Mouse (Mus musculus) hindbrain, embryonic 10.5 days (tissue): ENCODE data around the gene Gm45062. TPM values are rescaled to one million over a fixed set of nuclear protein-coding genes. Genes with fewer than 3 reads are reported as not detected.

Experiments
- DNase-seq: peaks from one replicate; pipeline ENCODE4 v3.0.0-alpha.2; 2017; ENCODE audit warnings: low spot score
- H3K27ac ChIP-seq: fragments of 300-500 bp; sonication (generic); 2 replicates; pipeline ENCODE4 v1.5.1; 2016; ENCODE audit warnings: mild to moderate bottlenecking, moderate library complexity
- H3K27me3 ChIP-seq: fragments of 300-500 bp; sonication (generic); 2 replicates; pipeline ENCODE4 v1.6.1; 2016; ENCODE audit warnings: mild to moderate bottlenecking; ENCODE audit not compliant: poor library complexity, insufficient read depth, severe bottlenecking
- H3K36me3 ChIP-seq: fragments of 300-500 bp; sonication (generic); 2 replicates; pipeline ENCODE4 v1.6.1; 2016; ENCODE audit warnings: mild to moderate bottlenecking, moderate library complexity
- H3K4me1 ChIP-seq: fragments of 300-500 bp; sonication (generic); replicated peaks from 2 replicates; pipeline ENCODE4 v1.6.1; 2016; ENCODE audit warnings: mild to moderate bottlenecking
- H3K4me3 ChIP-seq: fragments of 300-500 bp; sonication (generic); 2 replicates; pipeline ENCODE4 v1.5.1; 2016; ENCODE audit warnings: mild to moderate bottlenecking, moderate library complexity
- H3K9me3 ChIP-seq: fragments of 300-500 bp; sonication (generic); 2 replicates; pipeline ENCODE4 v1.6.1; 2016; ENCODE audit warnings: mild to moderate bottlenecking, moderate library complexity
- WGBS: fragments of 180-500 bp; shearing (Covaris S2); methylation state at CpG from one replicate; pipeline ENCODE4 v1.1.7; 2016; 5-methylcytosine and 5-hydroxymethylcytosine counted together
- polyA plus RNA-seq: library from polyadenylated mRNA; unstranded; fragments of >200 nt; fragmentation: Nextera tagmentation; extraction: Ambion mirVana; gene quantifications from 2 replicates; pipeline ENCODE4 v1.2.1, GENCODE M21; 2016

Gene Gm45062
- polyA plus RNA-seq, 1 experiment from 2014 or later: 9.1 TPM

- DNase-seq: no peak
- Histone ChIP-seq H3K4me1 (no peaks in the 10 kb centered on the region), H3K27ac (no peak overlapping the region), H3K36me3 (no peaks in the 10 kb centered on the region), H3K9me3 (peaks cover 3% of the 10 kb centered on the region; the same call in 1 of the 2 replicates), H3K4me3 (no peak overlapping the region), H3K27me3 (no peaks in the 10 kb centered on the region)
- WGBS: 89% methylated on average over 9 of the region's 9 CpGs
Measured at GRCm38 (mm10) chr6:8336487-8337390, 77.5 kb downstream of the Gm45062 start.

- no peak overlapping the region for H3K4me3 ChIP-seq
- no peaks in the 10 kb centered on the region for H3K36me3 ChIP-seq
- no peaks in the 10 kb centered on the region for H3K9me3 ChIP-seq
- 92% methylated on average over 6 of the region's 6 CpGs for WGBS
- H3K27ac ChIP-seq: no peak overlapping the region
- no peak for DNase-seq
- no peaks in the 10 kb centered on the region for H3K27me3 ChIP-seq
- no peaks in the 10 kb centered on the region for H3K4me1 ChIP-seq
Measured at GRCm38 (mm10) chr6:8339453-8339852, 80.2 kb downstream of the Gm45062 start.

GRCm38 (mm10) chr6:8343271-8343670, 84.0 kb downstream of the Gm45062 start:
- Histone ChIP-seq H3K4me3 (no peak overlapping the region), H3K4me1 (no peaks in the 10 kb centered on the region), H3K27ac (no peak overlapping the region), H3K27me3 (no peaks in the 10 kb centered on the region), H3K9me3 (no peaks in the 10 kb centered on the region), H3K36me3 (no peaks in the 10 kb centered on the region)
- DNase-seq: no peak
- WGBS: 92% methylated on average over 4 of the region's 4 CpGs

- DNase-seq: no peak
- no peak overlapping the region for H3K4me3 ChIP-seq
- no peaks in the 10 kb centered on the region for H3K9me3 ChIP-seq
- H3K27me3 ChIP-seq: no peaks in the 10 kb centered on the region
- H3K27ac ChIP-seq: no peak overlapping the region
- H3K36me3 ChIP-seq: no peaks in the 10 kb centered on the region
- H3K4me1 ChIP-seq: no peaks in the 10 kb centered on the region
- 75% methylated on average over 5 of the region's 5 CpGs for WGBS
Measured at GRCm38 (mm10) chr6:8345219-8345856, 86.1 kb downstream of the Gm45062 start.

- H3K4me3 ChIP-seq: no peak overlapping the region
- DNase-seq: no peak
Measured at GRCm38 (mm10) chr6:8347154-8347553, 87.9 kb downstream of the Gm45062 start.

GRCm38 (mm10) chr6:8348344-8348743, 89.1 kb downstream of the Gm45062 start:
- no peaks in the 10 kb centered on the region for H3K36me3 ChIP-seq
- no peak overlapping the region for H3K4me3 ChIP-seq
- DNase-seq: no peak
- no peaks in the 10 kb centered on the region for H3K9me3 ChIP-seq
- H3K27ac ChIP-seq: no peak overlapping the region
- no peaks in the 10 kb centered on the region for H3K27me3 ChIP-seq
- WGBS: 95% methylated on average over 1 of the region's 1 CpGs
- no peaks in the 10 kb centered on the region for H3K4me1 ChIP-seq

More at GRCm38 (mm10) chr6:8347154-8347553, 87.9 kb downstream of the Gm45062 start:
- H3K27ac ChIP-seq: no peak overlapping the region
- H3K27me3 ChIP-seq: no peaks in the 10 kb centered on the region
- H3K4me1 ChIP-seq: no peaks in the 10 kb centered on the region
- 95% methylated on average over 2 of the region's 2 CpGs for WGBS
- H3K9me3 ChIP-seq: no peaks in the 10 kb centered on the region
- H3K36me3 ChIP-seq: no peaks in the 10 kb centered on the region

- no peak overlapping the region for H3K27ac ChIP-seq
- H3K4me3 ChIP-seq: no peak overlapping the region
- no peaks in the 10 kb centered on the region for H3K9me3 ChIP-seq
- no peaks in the 10 kb centered on the region for H3K4me1 ChIP-seq
- DNase-seq: no peak
- H3K27me3 ChIP-seq: no peaks in the 10 kb centered on the region
- WGBS: 87% methylated on average over 2 of the region's 2 CpGs
- no peaks in the 10 kb centered on the region for H3K36me3 ChIP-seq
Measured at GRCm38 (mm10) chr6:8349060-8349670, 89.9 kb downstream of the Gm45062 start.

- 91% methylated on average over 2 of the region's 2 CpGs for WGBS
- no peak overlapping the region for H3K4me3 ChIP-seq
- H3K4me1 ChIP-seq: no peaks in the 10 kb centered on the region
- no peak overlapping the region for H3K27ac ChIP-seq
- H3K9me3 ChIP-seq: no peaks in the 10 kb centered on the region
- H3K36me3 ChIP-seq: no peaks in the 10 kb centered on the region
- H3K27me3 ChIP-seq: no peaks in the 10 kb centered on the region
- DNase-seq: no peak
Measured at GRCm38 (mm10) chr6:8351507-8351906, 92.3 kb downstream of the Gm45062 start.

- Histone ChIP-seq H3K27me3 (no peaks in the 10 kb centered on the region), H3K27ac (no peak overlapping the region), H3K36me3 (no peaks in the 10 kb centered on the region), H3K4me1 (no peaks in the 10 kb centered on the region), H3K9me3 (no peaks in the 10 kb centered on the region), H3K4me3 (no peak overlapping the region)
- no peak for DNase-seq
- 68% methylated on average over 12 of the region's 12 CpGs for WGBS
Measured at GRCm38 (mm10) chr6:8352533-8353168, 93.4 kb downstream of the Gm45062 start.

GRCm38 (mm10) chr6:8353461-8353860, 94.2 kb downstream of the Gm45062 start:
- H3K36me3 ChIP-seq: no peaks in the 10 kb centered on the region
- 78% methylated on average over 4 of the region's 4 CpGs for WGBS
- no peak for DNase-seq
- no peak overlapping the region for H3K4me3 ChIP-seq
- no peaks in the 10 kb centered on the region for H3K27me3 ChIP-seq
- H3K27ac ChIP-seq: 0 out of 2 replicates have a peak overlapping the region, but pooled peaks have one; percentile 23
- H3K9me3 ChIP-seq: no peaks in the 10 kb centered on the region
- H3K4me1 ChIP-seq: no peaks in the 10 kb centered on the region

- DNase-seq: no peak
- Histone ChIP-seq H3K27me3 (no peaks in the 10 kb centered on the region), H3K4me1 (no peaks in the 10 kb centered on the region), H3K27ac (no peak overlapping the region), H3K9me3 (no peaks in the 10 kb centered on the region), H3K4me3 (no peak overlapping the region), H3K36me3 (no peaks in the 10 kb centered on the region)
- WGBS: 90% methylated on average over 4 of the region's 4 CpGs
Measured at GRCm38 (mm10) chr6:8354846-8355245, 95.6 kb downstream of the Gm45062 start.

GRCm38 (mm10) chr6:8358232-8358631, 99.0 kb downstream of the Gm45062 start:
- Histone ChIP-seq H3K4me1 (no peaks in the 10 kb centered on the region), H3K4me3 (no peak overlapping the region), H3K27me3 (no peaks in the 10 kb centered on the region), H3K9me3 (no peaks in the 10 kb centered on the region), H3K27ac (no peak overlapping the region), H3K36me3 (no peaks in the 10 kb centered on the region)
- WGBS: 80% methylated on average over 2 of the region's 2 CpGs
- no peak for DNase-seq
